Mouse (Mus musculus) kidney, adult 8-10 months (tissue): ENCODE measurements around the gene Hist1h2ai.
"Not testable (repeated sequence)": the region's sequence is repeated elsewhere in the genome, so short reads cannot be mapped to it uniquely, and the experiment has no call there.

ENCODE experiments used
- DNase-seq, 2 experiments: peaks; one replicate each; pipeline ENCODE4 v3.0.0; 2022

Gene Hist1h2ai

DNA sequence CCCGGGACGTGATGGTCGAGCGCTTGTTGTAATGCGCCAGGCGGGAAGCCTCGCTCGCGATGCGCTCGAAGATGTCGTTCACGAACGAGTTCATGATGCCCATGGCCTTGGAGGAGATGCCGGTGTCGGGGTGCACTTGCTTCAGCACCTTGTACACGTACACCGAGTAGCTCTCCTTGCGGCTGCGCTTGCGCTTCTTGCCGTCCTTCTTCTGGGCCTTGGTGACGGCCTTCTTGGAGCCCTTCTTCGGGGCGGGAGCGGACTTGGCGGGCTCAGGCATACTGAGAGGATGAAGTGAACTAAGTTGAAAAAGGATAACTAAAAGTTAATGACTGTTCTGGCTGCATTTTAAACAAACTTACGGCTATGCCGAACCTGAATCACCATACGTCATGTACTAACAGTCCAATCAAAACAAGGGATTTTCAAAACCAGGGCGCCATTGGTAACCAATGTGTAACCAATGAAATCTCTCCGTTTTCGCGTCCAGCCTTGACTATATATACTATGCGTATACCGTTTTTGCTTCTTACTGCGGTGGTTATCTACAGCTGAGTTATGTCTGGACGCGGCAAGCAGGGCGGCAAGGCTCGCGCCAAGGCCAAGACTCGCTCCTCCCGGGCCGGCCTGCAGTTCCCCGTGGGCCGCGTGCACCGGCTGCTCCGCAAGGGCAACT is at the start of gene Hist1h2ai, which contains the start of gene Hist1h2bl:
Gene Hist1h2ai, plus strand, starts transcription at position 559 of the 676 bp plus-strand sequence.
Gene Hist1h2bl, minus strand, starts transcription at position 280 of the 676 bp plus-strand sequence.
- peak; percentile 54 to 71 for DNase-seq

DNA sequence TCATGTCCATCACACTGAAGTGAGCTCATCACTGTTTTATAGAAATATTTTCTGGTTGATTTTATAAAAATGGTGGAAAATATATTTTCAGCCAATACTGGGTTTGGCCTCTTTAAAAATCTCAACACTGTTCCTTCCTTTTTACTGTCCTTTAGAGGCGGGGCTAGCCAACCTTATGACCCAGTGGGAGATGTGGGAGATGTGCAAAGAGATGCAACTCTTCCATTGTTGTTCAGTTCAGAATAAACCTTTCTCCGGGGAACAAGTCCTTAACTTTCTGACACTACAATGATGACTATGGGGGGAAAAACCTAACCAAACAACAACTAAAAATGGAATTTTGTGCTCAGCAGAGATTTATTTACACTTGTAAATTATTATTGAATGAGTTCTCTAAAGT is 38.9 kb upstream of the Hist1h2ai start, which contains the start of gene Olfr1360:
Gene Olfr1360, minus strand, starts transcription at position 101 of the 400 bp plus-strand sequence.
- no peak for DNase-seq

DNA sequence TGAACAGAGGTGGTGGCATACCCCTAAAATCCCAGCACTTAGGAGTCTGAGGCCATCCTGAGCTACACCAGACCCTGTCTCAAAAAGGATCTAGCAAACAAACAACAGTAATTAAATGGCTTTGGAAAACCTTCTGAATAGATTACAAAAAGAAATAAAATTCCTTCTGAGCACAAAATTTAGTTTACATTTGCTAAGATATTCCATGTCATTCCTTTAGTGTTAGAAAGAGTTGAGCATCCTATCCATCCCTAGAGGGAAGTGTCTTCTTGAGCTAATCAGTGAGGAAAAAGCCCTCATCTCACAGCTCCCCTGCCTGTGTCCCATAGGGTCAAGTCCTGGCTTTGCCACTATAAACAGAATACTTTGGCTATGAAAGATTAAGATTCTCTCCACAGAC is 18.4 kb upstream of the Hist1h2ai start, which contains the start of gene Olfr1359:
Gene Olfr1359, plus strand, starts transcription at position 301 of the 400 bp plus-strand sequence.
- no peak for DNase-seq

DNA sequence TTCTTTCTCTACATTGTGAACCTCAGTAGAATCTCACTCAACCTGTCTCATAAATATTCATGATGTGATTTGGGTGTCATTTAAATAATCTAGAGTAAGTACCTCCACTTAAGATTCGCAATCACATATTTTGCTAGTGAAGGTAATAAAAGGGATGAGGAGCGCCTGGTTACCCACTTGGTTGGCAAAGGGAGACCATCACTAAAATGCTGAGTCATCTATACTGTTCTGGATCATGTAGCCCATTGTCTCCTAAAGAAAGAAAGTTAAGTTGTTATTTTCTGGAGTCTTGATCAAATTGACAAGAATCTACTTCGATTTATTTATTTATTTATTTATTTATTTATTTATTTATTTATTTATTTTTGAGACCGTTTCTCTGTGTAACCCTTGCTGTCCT is 9.6 kb upstream of the Hist1h2ai start:
- no peak for DNase-seq

DNA sequence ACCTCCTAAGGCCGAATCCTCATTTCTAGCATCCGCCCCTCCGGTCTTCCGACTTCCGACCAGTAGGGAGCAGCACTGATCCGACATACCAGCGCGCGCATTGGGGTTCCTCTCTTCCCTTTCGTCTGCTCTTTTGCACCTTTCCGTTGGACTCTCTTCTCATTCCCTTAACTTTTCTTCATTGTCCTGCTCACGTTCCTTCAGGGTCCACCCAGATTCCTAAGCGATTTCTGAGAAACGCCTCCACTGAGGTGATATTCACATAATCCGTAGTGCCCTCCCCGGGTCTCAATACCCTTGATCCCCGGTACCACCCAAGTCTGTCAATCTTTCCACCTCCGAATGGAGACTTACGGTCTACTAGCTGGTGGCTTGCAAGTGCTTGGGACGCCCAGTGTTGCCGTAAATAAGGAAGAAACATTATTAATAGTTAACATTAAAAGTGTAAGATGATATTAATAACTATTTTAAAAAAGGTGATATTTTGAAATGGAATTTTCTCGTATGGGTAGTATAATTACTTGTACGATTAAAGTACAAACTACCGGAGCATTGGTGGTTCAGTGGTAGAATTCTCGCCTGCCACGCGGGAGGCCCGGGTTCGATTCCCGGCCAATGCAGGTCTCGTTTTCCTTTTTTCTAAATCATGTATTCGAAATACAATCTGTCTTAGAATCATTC is 6.1 kb upstream of the Hist1h2ai start:
- peak; percentile 73 to 87 for DNase-seq

DNA sequence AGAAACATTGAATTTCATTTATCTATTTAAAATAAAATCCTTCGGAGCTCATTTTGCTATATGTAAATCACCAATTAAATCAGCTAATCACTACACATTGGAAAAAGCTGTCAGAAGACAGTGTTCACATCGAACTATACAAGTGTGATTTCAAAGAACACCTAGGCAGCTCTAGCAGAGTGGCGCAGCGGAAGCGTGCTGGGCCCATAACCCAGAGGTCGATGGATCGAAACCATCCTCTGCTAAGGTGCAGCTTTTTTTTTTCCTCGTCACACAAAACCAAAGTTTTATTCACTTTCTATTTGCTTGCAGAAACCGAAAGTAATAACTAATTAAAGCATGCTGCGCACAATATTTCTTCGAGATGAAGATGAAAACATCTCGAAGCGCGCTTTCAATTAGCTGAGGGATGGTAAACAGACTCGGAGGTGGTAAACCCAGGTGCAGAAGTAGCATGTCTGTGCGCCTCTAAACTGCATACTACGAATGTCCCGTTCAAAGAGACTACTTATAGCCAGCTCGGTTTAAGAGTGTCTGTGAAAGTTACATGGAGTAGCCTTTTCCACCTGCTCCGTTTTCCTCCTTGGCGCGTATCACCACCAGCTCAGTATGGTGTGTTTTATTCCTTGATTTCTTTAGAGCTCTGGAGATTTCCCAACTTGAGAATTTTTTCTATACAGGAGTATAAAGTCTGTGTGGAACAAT is 5.2 kb upstream of the Hist1h2ai start:
- peak; percentile 60 to 80 for DNase-seq

DNA sequence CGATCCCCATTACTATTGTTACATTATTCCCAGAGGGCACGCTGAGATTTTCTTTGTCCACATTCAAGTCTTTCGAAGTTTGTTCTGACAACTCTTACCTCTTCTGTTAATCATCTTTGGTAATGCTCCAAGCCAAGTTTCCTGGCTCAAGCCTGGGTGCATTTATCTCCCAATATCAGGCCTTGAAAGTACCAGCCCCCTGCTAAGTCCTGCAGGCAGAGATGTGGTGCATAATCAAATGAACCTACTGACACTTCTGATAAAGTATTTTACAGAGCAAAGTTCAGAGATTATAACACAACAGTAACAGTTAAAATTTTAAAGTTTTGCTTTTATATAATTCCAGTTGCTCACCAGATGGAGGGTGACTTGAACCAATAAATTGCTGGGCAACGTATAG is 4.5 kb upstream of the Hist1h2ai start:
- DNase-seq, result no peak

DNA sequence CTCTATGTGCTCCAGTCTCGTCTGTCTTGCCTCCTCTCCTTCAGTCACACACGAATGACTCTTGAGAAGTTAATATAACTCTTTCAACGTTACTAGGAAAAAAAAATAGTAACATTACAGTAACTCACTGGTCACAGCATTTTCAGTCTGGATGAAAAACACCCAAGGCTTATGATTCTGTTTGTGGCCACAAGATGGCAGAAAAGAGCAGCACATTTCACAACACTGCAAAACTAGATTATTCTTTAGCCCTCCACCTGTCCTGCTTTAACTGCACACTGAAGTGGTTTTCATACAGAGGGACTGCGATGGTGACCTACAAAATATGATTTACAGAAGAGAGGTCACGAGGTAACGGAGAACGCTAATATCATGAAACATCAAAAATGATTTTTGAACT is 1.5 kb upstream of the Hist1h2ai start:
- peak; percentile 37 to 66 for DNase-seq

DNA sequence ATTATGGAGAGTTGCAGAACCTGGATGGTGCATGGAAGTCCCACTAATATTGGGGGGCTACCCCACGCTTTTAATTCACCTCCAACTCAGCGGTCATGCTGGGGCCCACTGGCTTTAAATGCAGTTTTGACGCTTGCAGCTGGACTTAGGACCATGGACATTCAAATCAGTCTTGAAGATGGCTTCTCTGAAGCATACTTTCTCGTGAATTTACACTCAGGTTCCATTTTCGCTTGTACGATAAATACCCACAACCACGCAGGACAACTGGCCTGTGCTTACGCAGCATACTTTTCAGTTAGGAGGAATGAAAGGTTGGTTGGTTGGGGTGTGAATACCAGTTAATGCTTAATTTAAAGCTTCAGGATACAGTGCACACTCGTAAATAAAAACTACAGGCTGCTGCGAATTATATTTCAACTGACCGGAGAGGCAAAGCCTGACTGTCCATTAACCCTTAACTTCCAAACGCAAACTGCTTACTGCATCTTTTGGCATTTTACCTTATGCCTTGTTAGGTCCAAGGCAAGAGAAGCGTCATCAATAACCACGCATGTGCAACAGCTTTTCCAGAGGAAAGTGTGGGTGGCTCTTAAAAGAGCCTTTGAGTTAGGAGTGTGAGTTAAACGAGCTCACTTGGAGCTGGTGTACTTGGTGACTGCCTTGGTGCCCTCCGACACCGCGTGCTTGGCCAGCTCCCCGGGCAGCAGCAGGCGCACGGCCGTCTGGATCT is 925 bp upstream of the Hist1h2ai start:
- DNase-seq, result no peak

DNA sequence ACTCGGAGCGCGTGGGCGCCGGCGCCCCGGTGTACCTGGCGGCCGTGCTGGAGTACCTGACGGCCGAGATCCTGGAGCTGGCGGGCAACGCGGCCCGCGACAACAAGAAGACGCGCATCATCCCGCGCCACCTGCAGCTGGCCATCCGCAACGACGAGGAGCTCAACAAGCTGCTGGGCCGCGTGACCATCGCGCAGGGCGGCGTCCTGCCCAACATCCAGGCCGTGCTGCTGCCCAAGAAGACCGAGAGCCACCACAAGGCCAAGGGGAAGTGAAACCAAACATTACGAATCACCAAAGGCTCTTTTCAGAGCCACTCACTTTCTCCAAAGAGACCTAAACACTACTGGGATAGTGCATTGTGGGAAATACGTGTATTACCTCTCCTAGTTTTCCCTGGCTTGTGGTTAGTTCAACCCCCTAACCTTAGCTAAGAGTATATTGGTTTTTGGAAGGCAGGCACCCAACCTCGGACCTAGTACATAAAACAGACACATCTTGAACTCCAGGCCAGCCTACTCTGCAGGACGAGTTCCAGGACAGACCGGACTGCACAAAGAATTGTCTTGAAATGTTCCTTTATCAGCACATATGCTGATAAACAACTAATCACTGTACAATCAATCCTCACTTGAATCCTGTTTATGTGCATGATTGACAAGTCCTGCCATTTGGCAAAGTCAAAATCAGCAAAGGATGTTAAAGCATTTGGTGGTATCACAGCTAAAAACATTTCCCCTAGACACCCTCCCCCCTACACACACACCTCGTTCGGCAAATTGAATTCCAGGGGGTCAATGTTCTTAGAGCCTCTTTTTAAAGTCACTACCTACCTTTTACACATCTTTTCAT is 544 bp downstream of the Hist1h2ai start:
- DNase-seq, result not testable (repeated sequence)

DNA sequence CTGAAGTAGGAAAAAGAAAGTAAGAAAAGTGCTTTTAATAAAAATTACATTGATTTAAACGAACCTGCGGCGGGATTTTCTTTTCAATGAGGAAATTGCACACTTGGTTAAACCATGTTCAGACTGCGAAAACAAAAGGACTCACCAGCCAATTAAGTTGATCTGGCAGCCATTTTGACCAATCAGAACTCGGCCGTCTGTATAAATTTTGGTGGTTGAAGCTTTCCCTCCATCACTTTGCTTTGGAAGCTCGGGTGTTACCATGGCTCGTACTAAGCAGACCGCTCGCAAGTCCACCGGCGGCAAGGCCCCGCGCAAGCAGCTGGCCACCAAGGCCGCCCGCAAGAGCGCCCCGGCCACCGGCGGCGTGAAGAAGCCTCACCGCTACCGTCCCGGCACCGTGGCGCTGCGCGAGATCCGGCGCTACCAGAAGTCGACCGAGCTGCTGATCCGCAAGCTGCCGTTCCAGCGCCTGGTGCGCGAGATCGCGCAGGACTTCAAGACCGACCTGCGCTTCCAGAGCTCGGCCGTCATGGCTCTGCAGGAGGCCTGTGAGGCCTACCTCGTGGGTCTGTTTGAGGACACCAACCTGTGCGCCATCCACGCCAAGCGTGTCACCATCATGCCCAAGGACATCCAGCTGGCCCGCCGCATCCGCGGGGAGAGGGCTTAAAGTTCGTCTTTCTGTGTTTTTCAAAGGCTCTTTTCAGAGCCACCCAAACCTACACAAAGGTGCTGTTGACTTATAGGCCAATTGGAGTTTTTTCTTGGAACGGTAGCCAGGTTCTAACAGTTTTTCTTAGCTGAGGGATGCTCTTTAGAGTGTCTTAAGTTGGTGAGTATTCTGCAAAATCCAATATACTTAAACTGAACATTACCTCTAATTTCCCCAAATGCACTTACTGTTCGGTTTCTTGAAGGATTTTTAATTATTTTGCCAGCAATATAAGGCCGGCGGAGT is 1.5 kb downstream of the Hist1h2ai start, which contains the start of gene Hist1h3h:
Gene Hist1h3h, plus strand, starts transcription at position 263 of the 961 bp plus-strand sequence.
- peak; percentile 41 to 46 for DNase-seq

DNA sequence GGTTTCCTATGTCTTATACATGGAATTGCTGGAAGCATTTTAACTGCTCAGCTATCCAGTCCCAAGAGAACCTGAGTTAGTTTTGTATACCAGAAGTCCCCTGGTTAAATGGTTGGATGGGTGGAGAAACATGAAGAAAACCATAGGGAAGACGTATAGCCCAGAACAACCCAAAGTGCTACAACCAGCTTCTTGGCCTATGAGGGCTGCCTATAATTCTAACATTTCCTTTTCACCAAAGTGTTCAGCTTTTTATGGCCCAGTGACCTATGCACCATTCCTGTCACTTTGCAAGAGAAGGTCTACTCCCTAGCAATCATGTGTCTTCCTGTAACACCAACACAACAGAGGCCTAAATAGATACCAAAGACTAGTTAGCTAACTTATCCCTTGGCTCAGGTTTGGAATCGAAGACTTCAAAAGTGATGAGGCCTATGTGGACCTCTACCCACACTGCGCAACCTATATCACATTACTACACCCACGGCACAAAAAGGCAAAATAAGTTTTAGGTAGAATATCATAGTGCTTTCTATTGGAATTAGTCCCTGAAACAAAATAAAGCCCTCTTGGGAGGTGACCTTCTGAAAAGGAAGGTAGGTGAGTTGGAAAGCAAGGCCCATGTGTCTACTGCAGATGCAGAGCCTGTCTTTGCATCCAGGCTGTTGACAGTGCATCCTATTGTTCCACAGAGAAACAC is 2.3 kb downstream of the Hist1h2ai start:
- DNase-seq, result no peak

DNA sequence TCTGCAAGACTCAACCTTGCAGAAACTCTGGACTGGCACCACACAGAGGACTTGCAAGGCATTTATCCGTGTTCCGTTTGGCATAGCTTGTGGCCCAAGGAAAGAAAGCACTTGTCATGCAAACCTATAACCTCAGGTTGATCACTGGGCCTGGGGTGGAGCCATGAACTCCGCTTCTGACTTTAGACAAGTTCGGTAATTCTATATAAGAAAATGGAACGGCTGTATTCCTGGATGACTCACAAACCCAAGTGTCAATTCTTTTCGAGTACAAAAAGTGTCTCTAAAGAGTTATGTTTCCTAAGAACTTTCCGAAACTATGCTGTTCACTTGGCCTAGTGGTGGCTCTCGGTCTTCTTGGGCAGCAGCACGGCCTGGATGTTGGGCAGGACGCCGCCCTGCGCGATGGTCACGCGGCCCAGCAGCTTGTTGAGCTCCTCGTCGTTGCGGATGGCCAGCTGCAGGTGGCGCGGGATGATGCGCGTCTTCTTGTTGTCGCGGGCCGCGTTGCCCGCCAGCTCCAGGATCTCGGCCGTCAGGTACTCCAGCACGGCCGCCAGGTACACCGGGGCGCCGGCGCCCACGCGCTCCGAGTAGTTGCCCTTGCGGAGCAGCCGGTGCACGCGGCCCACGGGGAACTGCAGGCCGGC is 5.0 kb downstream of the Hist1h2ai start:
- not testable (repeated sequence) for DNase-seq

DNA sequence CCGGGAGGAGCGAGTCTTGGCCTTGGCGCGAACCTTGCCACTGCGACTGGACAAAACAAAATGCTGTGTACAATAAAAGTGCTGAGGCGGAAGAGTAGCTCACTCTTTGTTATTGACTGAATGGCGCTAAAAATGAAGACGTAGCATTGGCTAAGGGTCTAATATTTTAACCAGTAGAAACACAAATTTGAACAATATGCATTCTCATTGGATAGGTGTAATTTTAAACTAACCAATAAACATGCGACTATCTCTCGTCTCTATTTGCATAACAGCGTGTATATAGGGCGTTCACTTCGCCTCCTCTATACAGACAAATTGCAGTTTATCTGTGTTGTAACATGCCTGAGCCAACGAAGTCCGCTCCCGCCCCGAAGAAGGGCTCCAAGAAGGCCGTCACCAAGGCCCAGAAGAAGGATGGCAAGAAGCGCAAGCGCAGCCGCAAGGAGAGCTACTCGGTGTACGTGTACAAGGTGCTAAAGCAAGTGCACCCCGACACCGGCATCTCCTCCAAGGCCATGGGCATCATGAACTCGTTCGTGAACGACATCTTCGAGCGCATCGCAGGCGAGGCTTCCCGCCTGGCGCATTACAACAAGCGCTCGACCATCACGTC is 5.6 kb downstream of the Hist1h2ai start, which contains the start of gene Hist1h2bm:
Gene Hist1h2bm, plus strand, starts transcription at position 288 of the 616 bp plus-strand sequence.
- peak; percentile 11 to 52 for DNase-seq

DNA sequence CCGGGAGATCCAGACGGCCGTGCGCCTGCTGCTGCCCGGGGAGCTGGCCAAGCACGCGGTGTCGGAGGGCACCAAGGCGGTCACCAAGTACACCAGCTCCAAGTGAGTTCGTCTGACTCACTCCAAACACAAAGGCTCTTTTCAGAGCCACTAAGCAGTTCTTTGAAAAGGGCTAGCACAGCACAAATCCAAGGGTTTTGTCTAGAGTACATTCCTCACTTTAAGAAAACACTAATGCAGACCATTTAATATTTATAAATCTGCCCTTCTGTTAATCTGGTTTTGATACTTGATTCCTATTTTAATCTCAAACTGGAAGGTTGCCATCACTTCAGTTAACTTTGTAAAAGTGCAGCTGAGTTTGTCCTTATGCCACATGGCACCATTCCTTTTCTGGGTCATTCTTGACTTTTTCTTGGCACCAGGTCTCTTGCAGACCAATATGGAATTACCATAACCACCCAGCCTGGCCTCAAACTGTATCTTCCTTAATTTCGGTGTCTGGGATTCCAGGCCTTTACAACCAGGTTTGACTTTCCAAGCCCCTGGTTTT is 6.2 kb downstream of the Hist1h2ai start:
- no peak for DNase-seq

DNA sequence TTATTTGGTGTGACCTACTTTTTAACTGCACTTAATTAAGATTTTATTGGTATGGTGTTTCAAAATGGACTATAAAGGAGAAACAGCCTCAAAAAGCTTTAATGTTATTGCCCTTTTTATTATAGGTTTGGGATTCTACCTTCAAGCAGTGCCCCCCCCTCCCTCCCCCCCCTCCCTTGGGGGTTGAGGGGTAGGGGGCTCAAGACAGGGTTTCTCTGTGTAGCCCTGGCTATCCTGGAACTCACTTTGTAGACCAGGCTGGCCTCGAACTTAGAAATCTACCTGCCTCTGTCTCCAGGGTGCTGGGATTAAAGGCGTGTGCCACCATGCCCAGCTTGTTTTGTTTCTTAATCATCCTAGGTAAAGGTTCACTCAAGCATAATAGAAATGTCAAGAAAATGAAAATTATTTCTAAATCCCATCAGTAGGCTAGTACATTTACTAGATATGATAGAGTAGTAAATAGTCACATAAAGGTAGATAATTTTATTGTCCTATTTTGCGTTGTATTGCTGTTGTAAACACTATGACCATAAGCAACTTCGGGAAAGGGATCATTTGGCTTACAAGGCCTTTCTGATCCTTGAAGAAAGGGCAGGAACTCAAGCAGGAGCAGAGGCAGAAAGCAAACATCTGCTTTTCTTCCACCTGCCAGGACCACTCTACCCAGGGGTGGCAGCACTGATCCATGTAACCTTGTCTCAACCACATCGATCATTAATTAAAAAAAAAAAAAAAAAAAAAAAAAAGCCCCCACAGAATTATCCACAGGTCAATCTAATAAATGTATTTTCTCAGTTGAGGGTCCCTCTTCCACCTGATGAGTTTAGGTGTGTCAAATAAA is 7.0 kb downstream of the Hist1h2ai start:
- DNase-seq, result no peak

DNA sequence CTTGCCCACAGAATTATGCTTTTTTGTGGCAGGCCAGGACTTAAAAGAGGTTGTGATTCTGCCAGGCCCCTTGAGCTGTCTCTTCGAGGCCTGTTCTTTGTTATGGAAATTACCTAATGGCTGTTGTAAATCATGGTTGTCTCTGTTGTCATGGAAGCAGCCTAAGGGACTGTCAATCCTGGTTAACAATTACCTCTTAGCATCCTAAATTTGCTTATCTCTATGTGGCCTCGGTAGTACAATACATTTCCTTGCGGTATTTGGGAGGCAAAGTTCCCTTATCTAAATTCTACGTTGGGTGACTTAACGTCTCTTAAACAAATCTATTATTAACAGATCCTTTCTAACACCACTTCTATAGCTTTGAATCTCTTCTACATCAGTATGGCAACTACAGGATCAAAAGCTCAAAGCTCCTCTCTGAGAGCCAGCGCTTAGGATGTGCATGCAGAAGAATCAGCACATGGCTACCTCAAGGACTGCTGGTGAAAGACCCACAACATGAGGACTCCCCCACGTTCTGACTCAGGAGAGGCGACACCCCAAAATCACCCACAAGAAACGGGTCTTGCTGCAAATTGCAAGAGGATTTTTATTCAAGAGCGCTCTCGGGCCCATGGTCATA is 11.8 kb downstream of the Hist1h2ai start:
- no peak for DNase-seq
